Mouse (Mus musculus): ENCODE measurements around the gene Hist1h4h.
"Not testable (repeated sequence)": the region's sequence is repeated elsewhere in the genome, so short reads cannot be mapped to it uniquely, and the experiment has no call there.

Hist1h4h gene

GRCm38 (mm10) chr13:23555839-23556416, 25.1 kb downstream of the Hist1h4h start:
- no peak for DNase-seq (ENCODE audit: low spot score)

- no peak for DNase-seq (ENCODE audit: low spot score)
Measured at GRCm38 (mm10) chr13:23556906-23557305, 26.1 kb downstream of the Hist1h4h start.

- not testable (repeated sequence) for DNase-seq (ENCODE audit: low spot score)
Measured at GRCm38 (mm10) chr13:23560699-23561098, 29.8 kb downstream of the Hist1h4h start.

DNA sequence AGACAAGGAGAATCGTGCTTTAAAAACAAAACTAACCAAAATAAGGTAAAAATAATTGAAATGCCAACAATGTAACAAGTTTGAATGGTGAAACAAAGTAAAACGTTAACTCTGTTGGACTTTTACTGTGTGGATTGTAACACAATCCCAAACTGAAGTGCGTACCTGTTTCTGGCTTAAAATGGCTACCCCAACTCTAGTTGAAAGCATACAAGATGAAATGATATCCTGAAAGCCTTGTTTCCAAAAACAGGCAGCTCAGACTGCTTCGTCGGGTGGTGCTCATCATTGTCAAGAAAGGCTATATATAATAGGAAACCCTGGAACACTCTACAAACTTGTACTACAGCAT, 30.7 kb downstream of the Hist1h4h start:
- DNase-seq (ENCODE audit: low spot score): not testable (repeated sequence)

DNA sequence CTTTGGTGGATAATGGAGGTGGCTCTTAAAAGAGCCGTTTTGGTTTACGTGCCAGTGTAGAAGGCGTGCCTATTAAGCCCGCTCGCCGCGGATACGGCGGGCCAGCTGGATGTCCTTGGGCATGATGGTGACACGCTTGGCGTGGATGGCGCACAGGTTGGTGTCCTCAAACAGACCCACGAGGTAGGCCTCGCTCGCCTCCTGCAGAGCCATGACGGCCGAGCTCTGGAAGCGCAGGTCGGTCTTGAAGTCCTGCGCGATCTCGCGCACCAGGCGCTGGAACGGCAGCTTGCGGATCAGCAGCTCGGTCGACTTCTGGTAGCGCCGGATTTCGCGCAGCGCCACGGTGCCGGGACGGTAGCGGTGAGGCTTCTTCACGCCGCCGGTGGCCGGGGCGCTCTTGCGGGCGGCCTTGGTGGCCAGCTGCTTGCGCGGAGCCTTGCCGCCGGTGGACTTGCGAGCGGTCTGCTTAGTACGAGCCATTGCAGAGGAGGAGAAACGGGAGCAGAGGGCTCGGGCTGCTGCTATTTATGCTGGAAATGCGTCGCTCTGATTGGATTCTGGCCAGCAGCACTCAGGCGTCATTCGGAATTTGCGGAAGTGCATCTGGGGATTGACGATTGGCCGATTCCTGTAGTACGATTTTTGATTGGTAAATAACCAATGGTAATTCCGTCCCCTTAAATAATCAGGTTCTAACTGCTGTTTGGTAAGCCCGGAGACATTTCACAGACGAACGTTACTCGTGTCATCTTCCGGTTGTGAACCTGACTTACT, 31.2 kb downstream of the Hist1h4h start, which contains the start of gene Hist1h3e:
Hist1h3e (minus strand) TSS at position 487 of the 777 bp plus-strand sequence.
- peak; percentile 64 for DNase-seq (ENCODE audit: low spot score)

DNA sequence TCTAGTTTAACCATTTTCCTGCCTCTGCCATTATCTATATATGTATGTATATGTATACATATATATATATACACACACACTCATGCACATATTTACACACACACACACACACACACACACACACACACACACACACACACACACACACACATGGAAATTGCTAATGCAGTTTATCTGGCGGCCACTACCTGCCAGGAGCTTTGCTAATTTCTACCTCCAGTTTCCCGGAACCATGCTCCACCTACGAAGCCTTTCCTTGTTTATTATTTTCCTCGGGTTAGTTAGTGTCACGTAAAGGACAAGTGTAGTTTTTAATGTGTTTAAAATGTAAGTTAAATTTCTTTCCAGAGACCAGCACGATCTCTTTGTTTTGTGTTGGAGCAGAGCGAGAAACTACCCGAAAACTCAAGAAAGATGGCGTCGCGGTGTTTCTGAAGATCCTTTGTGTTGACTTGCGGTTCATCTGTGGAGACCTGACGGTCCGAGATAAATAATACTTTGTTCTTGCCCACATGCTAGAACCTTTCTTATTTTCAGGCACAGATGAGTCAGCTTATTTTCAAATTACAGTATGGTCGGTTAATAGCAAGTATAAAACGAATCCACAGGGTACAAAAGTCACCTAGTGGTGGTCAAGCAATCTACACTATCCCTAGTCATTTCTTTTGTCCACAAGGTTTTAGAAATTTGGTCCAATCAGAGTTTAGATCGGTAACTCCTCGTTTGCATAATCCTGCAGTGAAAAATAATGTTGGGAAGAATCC, 32.0 kb downstream of the Hist1h4h start:
- DNase-seq (ENCODE audit: low spot score): no peak

GRCm38 (mm10) chr13:23564482-23564881, 33.6 kb downstream of the Hist1h4h start:
- no peak for DNase-seq (ENCODE audit: low spot score)

GRCm38 (mm10) chr13:23570261-23571021, 39.6 kb downstream of the Hist1h4h start:
- not testable (repeated sequence) for DNase-seq (ENCODE audit: low spot score)

GRCm38 (mm10) chr13:23571022-23571503, 40.2 kb downstream of the Hist1h4h start, which contains the start of the genes Hist1h2ae and Hist1h2bg:
Hist1h2ae (minus strand) TSS chr13:23571220.
Hist1h2bg (plus strand) TSS chr13:23571396.
- no peak for DNase-seq (ENCODE audit: low spot score)

DNA sequence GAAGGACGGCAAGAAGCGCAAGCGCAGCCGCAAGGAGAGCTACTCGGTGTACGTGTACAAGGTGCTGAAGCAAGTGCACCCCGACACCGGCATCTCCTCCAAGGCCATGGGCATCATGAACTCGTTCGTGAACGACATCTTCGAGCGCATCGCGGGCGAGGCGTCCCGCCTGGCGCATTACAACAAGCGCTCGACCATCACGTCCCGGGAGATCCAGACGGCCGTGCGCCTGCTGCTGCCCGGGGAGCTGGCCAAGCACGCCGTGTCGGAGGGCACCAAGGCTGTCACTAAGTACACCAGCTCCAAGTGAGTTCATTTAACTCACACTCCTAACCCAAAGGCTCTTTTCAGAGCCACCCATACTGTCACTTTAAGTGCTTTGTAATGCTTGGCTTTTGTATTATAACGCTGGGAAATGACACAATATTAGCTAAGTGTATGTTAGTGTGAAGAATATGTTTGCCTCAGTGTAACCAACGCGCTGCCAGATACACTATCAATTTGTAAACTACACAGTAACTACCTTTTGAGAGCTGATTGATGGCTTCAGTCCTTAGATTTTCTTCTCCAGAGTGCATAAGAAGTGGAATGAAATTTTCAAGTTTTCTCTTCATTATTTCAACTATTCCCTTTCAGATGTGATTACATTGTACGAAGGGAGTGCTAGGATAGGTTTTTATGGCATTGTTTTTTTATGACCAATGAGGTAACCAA, 40.8 kb downstream of the Hist1h4h start:
- not testable (repeated sequence) for DNase-seq (ENCODE audit: low spot score)

DNA sequence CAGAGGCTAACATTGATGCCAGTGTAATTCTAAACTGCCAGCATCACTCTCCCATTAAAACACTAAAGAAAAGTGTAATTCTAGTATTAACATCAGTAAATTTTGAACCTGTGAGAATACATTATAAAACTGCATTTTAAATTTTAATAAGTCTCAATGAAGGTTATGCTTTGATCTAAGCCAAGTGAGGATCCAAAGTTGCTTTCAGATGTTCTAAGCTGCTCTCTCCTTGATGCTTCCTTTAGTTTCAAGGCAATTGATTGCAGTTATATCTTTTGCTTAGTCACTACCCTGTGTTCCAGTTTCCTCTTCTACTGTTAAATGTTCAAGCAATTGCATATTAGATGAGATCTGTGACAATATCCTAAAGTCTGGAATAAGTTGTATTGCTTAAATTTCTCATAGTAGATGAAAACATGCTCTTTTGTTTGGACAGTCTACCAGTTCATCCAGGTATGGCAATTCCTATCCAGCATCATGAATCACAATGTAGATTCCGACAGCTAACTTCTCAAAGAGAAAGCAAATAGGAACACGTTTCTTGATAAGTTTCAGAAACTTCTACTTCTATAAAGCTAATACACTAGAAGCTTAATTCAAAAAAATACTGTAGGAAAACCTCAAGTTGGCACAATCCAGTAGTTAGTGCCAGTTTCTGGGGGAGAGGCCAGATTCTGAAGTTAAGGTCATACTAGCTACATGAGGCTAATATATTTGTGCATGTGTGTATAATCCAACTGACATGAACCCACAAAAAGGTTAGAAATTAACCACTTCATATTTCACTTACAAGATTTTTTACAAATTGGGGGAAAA, 41.6 kb downstream of the Hist1h4h start:
- DNase-seq (ENCODE audit: low spot score): no peak

GRCm38 (mm10) chr13:23573034-23573897, 42.4 kb downstream of the Hist1h4h start:
- not testable (repeated sequence) for DNase-seq (ENCODE audit: low spot score)

GRCm38 (mm10) chr13:23573898-23574524, 43.2 kb downstream of the Hist1h4h start, which contains the start of the genes Hist1h2bf and Hist1h2ad:
Hist1h2bf (minus strand) TSS chr13:23574196.
Hist1h2ad (plus strand) TSS chr13:23574381.
- peak; percentile 48 for DNase-seq (ENCODE audit: low spot score)

GRCm38 (mm10) chr13:23574546-23575170, 43.8 kb downstream of the Hist1h4h start:
- not testable (repeated sequence) for DNase-seq (ENCODE audit: low spot score)

- DNase-seq (ENCODE audit: low spot score): no peak
Measured at GRCm38 (mm10) chr13:23575271-23575851, 44.5 kb downstream of the Hist1h4h start, which contains the start of gene Hist1h3d. Hist1h3d (plus strand) TSS chr13:23575763.

GRCm38 (mm10) chr13:23575864-23576313, 45.0 kb downstream of the Hist1h4h start:
- not testable (repeated sequence) for DNase-seq (ENCODE audit: low spot score)

DNA sequence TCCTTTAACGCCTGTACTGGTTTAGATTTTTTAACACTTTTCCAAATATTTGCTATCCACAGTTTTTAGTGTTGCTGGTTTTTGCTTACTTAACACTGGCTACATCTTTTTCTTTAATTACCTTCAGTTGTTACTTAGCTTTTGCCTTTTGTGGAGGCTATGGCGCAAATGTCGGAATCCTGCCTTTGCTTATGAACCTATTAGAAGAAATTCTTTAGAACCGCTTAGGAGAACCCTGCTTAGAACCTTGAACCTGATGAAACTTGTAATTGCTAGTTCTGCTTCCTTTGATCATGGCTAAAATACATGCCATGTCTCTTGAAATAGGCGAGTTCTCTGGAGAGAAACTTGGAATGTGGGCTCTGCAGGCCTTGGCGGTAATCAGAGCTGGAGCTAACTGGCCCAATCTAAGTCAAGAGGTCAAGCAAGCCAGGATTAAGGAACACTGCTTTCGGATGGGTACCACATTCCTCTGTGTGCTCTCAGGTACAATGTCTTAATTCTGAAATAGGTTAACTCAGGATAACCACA, 45.6 kb downstream of the Hist1h4h start:
- DNase-seq (ENCODE audit: low spot score): no peak

All from urinary bladder, postnatal 10 days (tissue).